Mouse (Mus musculus): ENCODE results near the gene Hist1h3b. TPM values are rescaled to one million over a fixed set of nuclear protein-coding genes. Genes with fewer than 3 reads are reported as not detected.
A peak's percentile ranks its signal among the peaks of the same experiment; 100 is the strongest.

Hist1h3b gene
- polyA plus RNA-seq, 1 experiment from 2014 or later = 4.7 TPM

GRCm38 (mm10) chr13:23732156-23732804 is 19.8 kb upstream of the Hist1h3b start:
- Histone ChIP-seq H3K9me3 (ENCODE audit: control insufficient read depth, low read length) (no peaks in the 10 kb centered on the region), H3K9ac (ENCODE audit: low read depth, low read length) (no peak overlapping the region), H3K4me2 (ENCODE audit: low read depth, low read length) (no peak overlapping the region), H3K4me3 (ENCODE audit: low read length) (no peak overlapping the region), H3K36me3 (ENCODE audit: control insufficient read depth, insufficient read depth, low read length) (no peaks in the 10 kb centered on the region), H3K4me1 (ENCODE audit: control insufficient read depth, insufficient read depth, low read length) (no peaks in the 10 kb centered on the region), H3K27me3 (replicated peaks; ENCODE audit: control insufficient read depth, insufficient read depth, low read length) (no peaks in the 10 kb centered on the region), H3K27ac (ENCODE audit: low read length) (no peak overlapping the region)
- WGBS = 23% methylated on average over 8 of the region's 8 CpGs
- ATAC-seq = no peak

GRCm38 (mm10) chr13:23737091-23737490 is 15.0 kb upstream of the Hist1h3b start:
- no peak overlapping the region for H3K27ac ChIP-seq (ENCODE audit: low read length)
- ATAC-seq = no peak
- no peak overlapping the region for H3K9ac ChIP-seq (ENCODE audit: low read depth, low read length)
- H3K4me2 ChIP-seq (ENCODE audit: low read depth, low read length) = no peak overlapping the region
- H3K4me3 ChIP-seq (ENCODE audit: low read length) = no peak overlapping the region
- no peaks in the 10 kb centered on the region for H3K27me3 ChIP-seq (replicated peaks; ENCODE audit: control insufficient read depth, insufficient read depth, low read length)
- WGBS = 87% methylated on average over 5 of the region's 5 CpGs
- H3K4me1 ChIP-seq (ENCODE audit: control insufficient read depth, insufficient read depth, low read length) = peaks cover 5% of the 10 kb centered on the region; the same call in 1 of the 2 replicates
- H3K36me3 ChIP-seq (ENCODE audit: control insufficient read depth, insufficient read depth, low read length) = no peaks in the 10 kb centered on the region
- no peaks in the 10 kb centered on the region for H3K9me3 ChIP-seq (ENCODE audit: control insufficient read depth, low read length)

GRCm38 (mm10) chr13:23738041-23738440 is 14.0 kb upstream of the Hist1h3b start:
- peaks cover 5% of the 10 kb centered on the region; the same call in 1 of the 2 replicates for H3K4me1 ChIP-seq (ENCODE audit: control insufficient read depth, insufficient read depth, low read length)
- peak overlapping the region; percentile 99 for H3K27ac ChIP-seq (ENCODE audit: low read length)
- ATAC-seq = no peak
- no peaks in the 10 kb centered on the region for H3K27me3 ChIP-seq (replicated peaks; ENCODE audit: control insufficient read depth, insufficient read depth, low read length)
- no peaks in the 10 kb centered on the region for H3K36me3 ChIP-seq (ENCODE audit: control insufficient read depth, insufficient read depth, low read length)
- peak overlapping the region; percentile 91; the same call in 1 of the 2 replicates for H3K4me2 ChIP-seq (ENCODE audit: low read depth, low read length)
- H3K4me3 ChIP-seq (ENCODE audit: low read length) = peak overlapping the region; percentile 61
- WGBS = 22% methylated on average over 4 of the region's 4 CpGs
- no peaks in the 10 kb centered on the region for H3K9me3 ChIP-seq (ENCODE audit: control insufficient read depth, low read length)
- H3K9ac ChIP-seq (ENCODE audit: low read depth, low read length) = peak overlapping the region; percentile 94

- H3K4me1 ChIP-seq (ENCODE audit: control insufficient read depth, insufficient read depth, low read length) = peaks cover 5% of the 10 kb centered on the region; the same call in 1 of the 2 replicates
- no peaks in the 10 kb centered on the region for H3K36me3 ChIP-seq (ENCODE audit: control insufficient read depth, insufficient read depth, low read length)
- WGBS = under 1% methylated on average over 27 of the region's 38 CpGs
- H3K9ac ChIP-seq (ENCODE audit: low read depth, low read length) = peak within 1 kb of the TSS; percentile 94
- peak; percentile 88 for ATAC-seq
- H3K27ac ChIP-seq (ENCODE audit: low read length) = peak within 1 kb of the TSS; percentile 99
- H3K27me3 ChIP-seq (replicated peaks; ENCODE audit: control insufficient read depth, insufficient read depth, low read length) = no peaks in the 10 kb centered on the region
- H3K4me3 ChIP-seq (ENCODE audit: low read length) = peak within 1 kb of the TSS; percentile 61
- no peaks in the 10 kb centered on the region for H3K9me3 ChIP-seq (ENCODE audit: control insufficient read depth, low read length)
- H3K4me2 ChIP-seq (ENCODE audit: low read depth, low read length) = peak within 1 kb of the TSS; percentile 91
These were observed 13.4 kb upstream of the Hist1h3b start, which contains the start of gene Hist1h1c for GRCm38 (mm10) chr13:23738677-23739068. Hist1h1c (plus strand) TSS chr13:23738808.

- H3K27me3 ChIP-seq (replicated peaks; ENCODE audit: control insufficient read depth, insufficient read depth, low read length) = no peaks in the 10 kb centered on the region
- H3K4me2 ChIP-seq (ENCODE audit: low read depth, low read length) = peak overlapping the region; percentile 91
- peak overlapping the region; percentile 61 for H3K4me3 ChIP-seq (ENCODE audit: low read length)
- peak overlapping the region; percentile 94 for H3K9ac ChIP-seq (ENCODE audit: low read depth, low read length)
- H3K4me1 ChIP-seq (ENCODE audit: control insufficient read depth, insufficient read depth, low read length) = peaks cover 5% of the 10 kb centered on the region
- H3K9me3 ChIP-seq (ENCODE audit: control insufficient read depth, low read length) = no peaks in the 10 kb centered on the region
- ATAC-seq = peak; percentile 91
- peak overlapping the region; percentile 99 for H3K27ac ChIP-seq (ENCODE audit: low read length)
- H3K36me3 ChIP-seq (ENCODE audit: control insufficient read depth, insufficient read depth, low read length) = no peaks in the 10 kb centered on the region
- under 1% methylated on average over 39 of the region's 39 CpGs for WGBS
These were observed 12.8 kb upstream of the Hist1h3b start for GRCm38 (mm10) chr13:23739069-23739921.

GRCm38 (mm10) chr13:23739922-23740252 is 12.2 kb upstream of the Hist1h3b start:
- under 1% methylated on average over 14 of the region's 14 CpGs for WGBS
- H3K4me3 ChIP-seq (ENCODE audit: low read length) = peak overlapping the region; percentile 61
- peak overlapping the region; percentile 99 for H3K27ac ChIP-seq (ENCODE audit: low read length)
- H3K9ac ChIP-seq (ENCODE audit: low read depth, low read length) = peak overlapping the region; percentile 94
- no peaks in the 10 kb centered on the region for H3K9me3 ChIP-seq (ENCODE audit: control insufficient read depth, low read length)
- no peaks in the 10 kb centered on the region for H3K36me3 ChIP-seq (ENCODE audit: control insufficient read depth, insufficient read depth, low read length)
- H3K4me1 ChIP-seq (ENCODE audit: control insufficient read depth, insufficient read depth, low read length) = peaks cover 5% of the 10 kb centered on the region
- H3K4me2 ChIP-seq (ENCODE audit: low read depth, low read length) = peak overlapping the region; percentile 91
- ATAC-seq = no peak
- no peaks in the 10 kb centered on the region for H3K27me3 ChIP-seq (replicated peaks; ENCODE audit: control insufficient read depth, insufficient read depth, low read length)

- Histone ChIP-seq H3K4me1 (ENCODE audit: control insufficient read depth, insufficient read depth, low read length) (peaks cover 5% of the 10 kb centered on the region), H3K36me3 (ENCODE audit: control insufficient read depth, insufficient read depth, low read length) (no peaks in the 10 kb centered on the region)
- 15% methylated on average over 13 of the region's 13 CpGs for WGBS
These were observed 11.7 kb upstream of the Hist1h3b start for GRCm38 (mm10) chr13:23740256-23740840.

GRCm38 (mm10) chr13:23740910-23741309 is 11.2 kb upstream of the Hist1h3b start:
- Histone ChIP-seq H3K4me2 (ENCODE audit: low read depth, low read length) (peak overlapping the region; percentile 91), H3K9me3 (ENCODE audit: control insufficient read depth, low read length) (no peaks in the 10 kb centered on the region), H3K36me3 (ENCODE audit: control insufficient read depth, insufficient read depth, low read length) (no peaks in the 10 kb centered on the region), H3K4me1 (ENCODE audit: control insufficient read depth, insufficient read depth, low read length) (peaks cover 5% of the 10 kb centered on the region), H3K27me3 (replicated peaks; ENCODE audit: control insufficient read depth, insufficient read depth, low read length) (no peaks in the 10 kb centered on the region), H3K27ac (ENCODE audit: low read length) (no peak overlapping the region), H3K4me3 (ENCODE audit: low read length) (peak overlapping the region; percentile 61; the same call in 1 of the 2 replicates), H3K9ac (ENCODE audit: low read depth, low read length) (no peak overlapping the region)
- ATAC-seq = no peak
- 70% methylated on average over 5 of the region's 5 CpGs for WGBS

More at GRCm38 (mm10) chr13:23740256-23740840, 11.7 kb upstream of the Hist1h3b start:
- no peak for ATAC-seq
- peak overlapping the region; percentile 94 for H3K9ac ChIP-seq (ENCODE audit: low read depth, low read length)
- peak overlapping the region; percentile 99 for H3K27ac ChIP-seq (ENCODE audit: low read length)
- H3K27me3 ChIP-seq (replicated peaks; ENCODE audit: control insufficient read depth, insufficient read depth, low read length) = no peaks in the 10 kb centered on the region
- no peaks in the 10 kb centered on the region for H3K9me3 ChIP-seq (ENCODE audit: control insufficient read depth, low read length)
- peak overlapping the region; percentile 91 for H3K4me2 ChIP-seq (ENCODE audit: low read depth, low read length)
- H3K4me3 ChIP-seq (ENCODE audit: low read length) = peak overlapping the region; percentile 61

- Histone ChIP-seq H3K4me1 (ENCODE audit: control insufficient read depth, insufficient read depth, low read length) (peaks cover 6% of the 10 kb centered on the region), H3K4me2 (ENCODE audit: low read depth, low read length) (no peak overlapping the region), H3K27me3 (replicated peaks; ENCODE audit: control insufficient read depth, insufficient read depth, low read length) (no peaks in the 10 kb centered on the region), H3K4me3 (ENCODE audit: low read length) (no peak overlapping the region), H3K9me3 (ENCODE audit: control insufficient read depth, low read length) (no peaks in the 10 kb centered on the region), H3K36me3 (ENCODE audit: control insufficient read depth, insufficient read depth, low read length) (no peaks in the 10 kb centered on the region), H3K9ac (ENCODE audit: low read depth, low read length) (no peak overlapping the region; the same call in 1 of the 2 replicates), H3K27ac (ENCODE audit: low read length) (peak overlapping the region; percentile 45; the same call in 1 of the 2 replicates)
- no peak for ATAC-seq
These were observed 10.1 kb upstream of the Hist1h3b start for GRCm38 (mm10) chr13:23742007-23742406.

Data from intestine, embryonic 16.5 days (tissue).